ENCODE assay signal across 19 mouse cellular contexts in genomic region chr16:6791218-6791617, GRCm38 (mm10).
DNase-seq lines count a peak whose midpoint lies in the region; ATAC-seq and TF ChIP-seq lines count a peak whose summit lies in the region.
"Had no signal": no experiment of that assay in that cellular context is flagged by ENCODE, and none has a peak within 500 bp of the region (broad histone marks: within the 10 kb centered on the region; RNA-seq: fewer than 3 reads in every experiment).

No protein-coding gene starts in this region.

- no peaks in the 10 kb centered on the region for H3K36me3 ChIP-seq in hindbrain, embryonic 12.5 days
- no peaks in the 10 kb centered on the region for H3K36me3 ChIP-seq in stomach, postnatal 0 days (ENCODE audit: control insufficient read depth, insufficient read depth, low read length)
- H3K36me3 ChIP-seq: forebrain, embryonic 15.5 days; heart, embryonic 12.5 days; hindbrain, embryonic 15.5 days; limb, embryonic 13.5 days; lung, embryonic 15.5 days; neural tube, embryonic 12.5 days had no signal

- DNase-seq in adipocyte (ENCODE audit: low spot score), result peak; percentile 39
- peak; percentile 9 for DNase-seq in adrenal gland, postnatal 10 days
- peak; percentile 80 for DNase-seq in cerebellum, adult 11-12 months
- peak; percentile 83 for DNase-seq in cerebellum, adult 9-11 months
- DNase-seq in thymus, postnatal 10 days (ENCODE audit: low spot score in 2 of 2), result no peak
- DNase-seq in layer of hippocampus, postnatal 36 days, result no peak
- DNase-seq in stomach, postnatal 0 days (ENCODE audit: low spot score), result no peak
- DNase-seq: thymus, adult 2 months had no signal

- ATAC-seq in hindbrain, embryonic 12.5 days (ENCODE audit: low FRiP score), result no peak
- no peak for ATAC-seq in stomach, postnatal 0 days (ENCODE audit: low FRiP score, low TSS enrichment)
- ATAC-seq: CD4-positive, CD25-positive, alpha-beta regulatory T cell, adult 4 months; inflammation-experienced regulatory T-cells, adult 6 months had no signal

- 0 out of 2 replicates have a peak, but pooled peaks cover 3% of the 10 kb centered on the region for H3K27me3 ChIP-seq in hindbrain, embryonic 12.5 days
- H3K27me3 ChIP-seq in stomach, postnatal 0 days (ENCODE audit: control insufficient read depth, insufficient read depth, low read length), result no peaks in the 10 kb centered on the region
- H3K27me3 ChIP-seq: forebrain, embryonic 15.5 days; heart, embryonic 12.5 days; hindbrain, embryonic 15.5 days; limb, embryonic 13.5 days; lung, embryonic 15.5 days; neural tube, embryonic 12.5 days had no signal

- H3K4me1 ChIP-seq in hindbrain, embryonic 12.5 days, result no peaks in the 10 kb centered on the region
- H3K4me1 ChIP-seq in stomach, postnatal 0 days (replicated peaks; ENCODE audit: control insufficient read depth, insufficient read depth), result no peaks in the 10 kb centered on the region
- H3K4me1 ChIP-seq: lung, embryonic 15.5 days; neural tube, embryonic 12.5 days had no signal

- no peaks in the 10 kb centered on the region for H3K9me3 ChIP-seq in hindbrain, embryonic 12.5 days (replicated peaks)
- no peaks in the 10 kb centered on the region for H3K9me3 ChIP-seq in stomach, postnatal 0 days (ENCODE audit: control insufficient read depth, low read length)
- H3K9me3 ChIP-seq: forebrain, embryonic 15.5 days; heart, embryonic 12.5 days; hindbrain, embryonic 15.5 days; limb, embryonic 13.5 days; lung, embryonic 15.5 days; neural tube, embryonic 12.5 days had no signal

- H3K9ac ChIP-seq in hindbrain, embryonic 12.5 days, result no peak overlapping the region
- H3K9ac ChIP-seq in stomach, postnatal 0 days (ENCODE audit: low read length), result no peak overlapping the region
- H3K9ac ChIP-seq: forebrain, embryonic 15.5 days; heart, embryonic 12.5 days; hindbrain, embryonic 15.5 days; limb, embryonic 13.5 days; lung, embryonic 15.5 days; neural tube, embryonic 12.5 days had no signal

- H3K4me2 ChIP-seq in hindbrain, embryonic 12.5 days (replicated peaks), result no peak overlapping the region
- no peak overlapping the region for H3K4me2 ChIP-seq in stomach, postnatal 0 days (replicated peaks; ENCODE audit: low read depth)
- H3K4me2 ChIP-seq: forebrain, embryonic 15.5 days; heart, embryonic 12.5 days; hindbrain, embryonic 15.5 days; limb, embryonic 13.5 days; liver, embryonic 11.5 days; lung, embryonic 15.5 days; midbrain, embryonic 11.5 days; neural tube, embryonic 12.5 days had no signal

- no peak overlapping the region for H3K27ac ChIP-seq in hindbrain, embryonic 12.5 days
- no peak overlapping the region for H3K27ac ChIP-seq in stomach, postnatal 0 days (replicated peaks)
- H3K27ac ChIP-seq: forebrain, embryonic 15.5 days; hindbrain, embryonic 15.5 days; limb, embryonic 13.5 days; lung, embryonic 15.5 days; neural tube, embryonic 12.5 days had no signal

- no peak overlapping the region for H3K4me3 ChIP-seq in hindbrain, embryonic 12.5 days
- no peak overlapping the region for H3K4me3 ChIP-seq in stomach, postnatal 0 days (ENCODE audit: low read depth, low read length)
- H3K4me3 ChIP-seq: forebrain, embryonic 15.5 days; heart, embryonic 12.5 days; hindbrain, embryonic 15.5 days; limb, embryonic 13.5 days; lung, embryonic 15.5 days; neural tube, embryonic 12.5 days had no signal

- TF ChIP-seq EP300 in stomach, postnatal 0 days (optimal IDR thresholded peaks at IDR 0.05), result no peak

- no peak for TF ChIP-seq CTCF in stomach, postnatal 0 days (IDR thresholded peaks at IDR 0.05; ENCODE audit: low read depth)

- 79% methylated on average over 3 of the region's 3 CpGs for WGBS in hindbrain, embryonic 12.5 days
- WGBS in stomach, postnatal 0 days, result 75% methylated on average over 3 of the region's 3 CpGs

Comparison
In these comparisons a context has a peak if more than half of its experiments do, and no peak if none do; other contexts are left out.
1. DNase-seq: peak in adipocyte (single experiment), adrenal gland, postnatal 10 days (single experiment), cerebellum, adult 11-12 months (single experiment) and cerebellum, adult 9-11 months (single experiment); none in thymus, postnatal 10 days (0 of 2), layer of hippocampus, postnatal 36 days (0 of 2) and stomach, postnatal 0 days (single experiment).